Mouse (Mus musculus) mature B cell (primary cell): Measurements from ENCODE around the gene Rusc2.

ENCODE experiments used
- in situ Hi-C: fragments of 300-500 bp; cut with MboI; formaldehyde crosslinking; loops from 2 replicates; pipeline ENCODE4 v1.14.3; 2019

The Rusc2 gene

DNA sequence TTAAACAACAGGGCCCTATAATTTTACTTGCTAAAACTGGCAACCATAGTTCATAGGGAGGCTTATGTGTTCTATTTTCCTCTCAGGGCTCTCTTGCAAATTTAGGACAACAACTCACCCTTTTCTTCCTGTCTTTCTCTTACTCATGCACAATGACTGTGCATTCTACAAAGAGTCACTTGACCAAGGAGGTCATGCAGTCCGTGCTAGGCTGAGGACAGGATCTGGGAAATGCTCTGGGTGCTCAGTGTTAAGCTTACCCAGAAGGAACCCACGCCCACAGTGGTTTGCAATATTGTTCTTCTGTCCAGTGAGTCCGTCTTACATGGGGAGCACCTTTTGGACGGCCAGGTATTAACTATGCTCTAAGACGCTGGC lies 2.3 kb downstream of the Rusc2 start:
- in situ Hi-C loops, result no loop called here

DNA sequence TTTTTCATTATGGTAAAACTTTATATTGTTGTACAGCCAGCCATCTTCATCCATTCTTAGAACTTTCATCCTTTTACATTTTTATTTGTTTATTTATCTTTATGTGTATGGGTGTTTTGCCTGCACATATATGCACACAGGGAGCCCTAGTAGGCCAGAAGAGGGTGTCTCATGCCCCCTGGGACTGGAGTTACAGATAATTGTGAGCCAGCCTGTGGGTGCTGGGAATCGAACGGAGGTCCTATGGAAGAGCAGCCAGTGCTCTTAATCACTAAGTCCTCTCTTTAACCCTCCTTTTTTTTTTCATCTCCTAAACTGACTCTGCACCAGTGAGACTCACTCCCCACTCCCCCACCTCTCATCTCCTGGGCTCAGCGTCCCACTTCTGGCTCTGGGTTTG lies 2.8 kb downstream of the Rusc2 start:
- in situ Hi-C loops, result no loop called here

DNA sequence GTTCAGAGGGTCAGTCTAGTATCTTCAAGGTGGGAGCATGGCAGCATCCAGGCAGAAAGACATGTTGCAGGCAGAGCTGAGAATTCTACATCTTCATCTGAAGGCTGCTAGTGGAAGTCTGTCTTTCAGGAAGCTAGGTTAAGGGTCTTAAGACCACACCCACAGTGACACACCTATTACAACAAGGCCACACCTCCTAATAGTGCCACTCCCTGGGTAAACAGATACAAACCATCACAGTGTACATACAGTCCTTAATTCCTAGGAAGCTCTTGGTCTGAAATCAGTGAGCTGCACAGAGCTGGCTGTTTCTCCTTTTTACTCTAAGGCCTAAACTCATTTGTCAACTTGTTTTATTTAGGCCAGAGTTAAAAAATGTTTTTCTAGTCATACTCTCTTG lies 5.2 kb downstream of the Rusc2 start:
- in situ Hi-C loops, result no loop called here

DNA sequence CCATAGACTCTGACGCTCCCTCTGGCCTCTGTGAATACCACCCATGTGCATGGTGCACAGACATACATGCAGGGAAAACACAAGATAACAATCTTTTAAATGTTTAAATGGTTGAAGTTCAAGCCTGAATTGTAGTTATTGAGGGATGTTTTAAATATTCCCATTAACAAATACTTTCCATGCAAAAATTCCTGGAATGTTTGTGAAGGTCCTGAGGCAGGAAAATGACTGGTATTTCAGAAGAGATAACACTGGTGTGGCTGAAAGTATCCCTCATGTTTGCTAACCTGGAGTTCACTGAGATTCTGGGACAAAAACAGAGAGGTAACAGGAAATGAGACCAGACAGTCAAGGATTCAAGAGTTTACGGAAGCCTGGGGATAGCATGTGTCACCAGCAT lies 7.6 kb downstream of the Rusc2 start:
- in situ Hi-C loops, result no loop called here

DNA sequence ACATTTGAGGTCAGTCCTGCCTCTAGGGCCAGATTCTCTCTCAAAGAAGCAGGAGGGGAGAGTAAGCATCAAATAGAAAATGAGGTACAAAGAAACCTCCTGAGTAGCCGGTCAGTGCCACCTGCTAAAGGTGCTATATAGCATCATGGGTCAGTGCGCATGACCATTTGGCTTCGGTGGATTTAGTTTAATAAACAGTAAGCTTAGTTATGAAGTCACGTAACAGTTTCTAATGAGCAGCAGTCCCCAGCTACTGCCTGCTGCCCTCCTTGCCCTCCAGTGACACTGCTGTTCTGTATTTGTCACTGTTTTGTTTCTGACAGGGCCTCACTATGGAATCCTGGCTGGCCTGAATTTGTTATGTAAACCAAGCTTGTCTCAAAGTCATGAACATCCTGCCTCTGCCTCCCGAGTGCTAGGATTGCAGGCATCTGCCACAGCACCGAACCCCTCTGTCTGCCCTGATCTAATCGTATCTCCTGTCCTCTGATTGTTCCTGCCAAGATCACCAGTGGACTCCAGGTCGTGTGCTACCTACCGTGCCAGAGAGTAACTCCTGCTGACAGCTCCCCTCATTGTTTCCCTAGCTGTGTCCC lies 8.2 kb downstream of the Rusc2 start:
- in situ Hi-C loops, result no loop called here

DNA sequence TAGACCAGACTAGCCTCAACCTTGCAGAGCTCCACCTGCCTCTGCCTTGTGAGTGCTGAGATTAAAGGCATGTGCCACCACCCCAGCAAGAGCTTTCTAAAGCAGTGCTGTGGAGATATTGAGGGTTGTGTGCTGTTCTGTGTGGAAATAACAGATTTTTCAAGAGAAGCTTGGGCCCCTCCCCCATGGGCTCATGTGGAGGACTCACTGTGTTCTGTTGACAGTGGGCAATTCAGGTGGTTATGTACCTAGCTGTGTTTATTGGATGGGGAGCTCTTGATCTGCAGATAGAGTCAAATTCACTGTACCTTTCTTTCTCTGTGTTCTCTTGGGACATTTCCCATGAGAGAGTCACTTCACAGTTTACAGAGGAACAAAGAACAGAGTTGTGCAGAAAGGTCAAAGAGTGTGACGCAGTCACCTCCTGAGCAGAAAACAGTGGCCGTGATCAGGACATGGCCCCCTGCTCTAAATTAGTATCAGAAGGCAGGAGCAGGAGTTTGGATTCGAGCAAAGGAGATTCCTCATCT lies 9.8 kb downstream of the Rusc2 start:
- in situ Hi-C loops, result no loop called here

DNA sequence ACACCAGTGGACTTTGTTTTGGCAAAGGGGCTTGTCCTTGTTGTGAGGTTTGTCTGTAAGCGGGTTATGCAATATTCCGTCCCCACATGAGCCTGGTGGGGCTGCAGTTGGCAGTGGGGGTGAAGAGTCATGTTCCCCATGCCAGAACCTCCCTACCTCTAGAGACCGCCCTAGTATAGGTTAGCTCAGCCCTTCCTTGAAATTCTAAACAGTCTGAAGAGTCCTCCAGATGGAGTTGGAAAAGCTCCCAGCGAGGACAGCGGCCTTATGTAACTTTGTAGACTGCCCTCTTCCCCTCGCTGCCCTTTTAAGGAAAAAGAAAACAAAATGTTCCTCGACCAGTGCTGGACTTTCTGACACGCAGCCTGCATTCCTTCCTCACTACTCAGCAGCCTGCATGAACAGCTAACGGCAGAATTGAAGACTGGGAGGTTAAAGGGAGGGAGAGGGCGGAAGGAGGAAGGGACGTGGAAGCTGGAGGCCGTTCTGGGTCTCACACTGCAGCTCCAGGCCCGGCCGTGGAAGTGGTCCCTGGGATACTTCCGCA lies 12.6 kb downstream of the Rusc2 start:
- in situ Hi-C loops, result no loop called here

DNA sequence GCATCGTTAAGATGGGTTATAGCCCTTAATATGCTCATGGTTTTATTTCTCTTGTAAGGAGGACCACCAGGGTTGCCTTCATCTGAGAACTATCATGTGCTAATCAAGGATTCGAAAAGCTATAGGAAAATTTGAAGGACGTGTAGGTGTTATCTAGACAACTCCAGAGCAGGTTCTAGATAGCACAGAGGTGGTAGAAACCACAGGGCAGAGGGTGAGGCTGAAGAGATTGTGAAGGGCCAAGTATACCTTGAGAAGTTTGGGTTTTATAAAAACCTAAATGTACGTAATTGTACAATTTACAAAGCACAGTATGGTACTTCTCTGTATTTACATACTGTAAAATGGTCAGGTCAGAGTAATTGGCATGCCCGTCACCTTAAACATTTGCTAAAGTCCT lies 13.4 kb downstream of the Rusc2 start:
- in situ Hi-C loops, result no loop called here

DNA sequence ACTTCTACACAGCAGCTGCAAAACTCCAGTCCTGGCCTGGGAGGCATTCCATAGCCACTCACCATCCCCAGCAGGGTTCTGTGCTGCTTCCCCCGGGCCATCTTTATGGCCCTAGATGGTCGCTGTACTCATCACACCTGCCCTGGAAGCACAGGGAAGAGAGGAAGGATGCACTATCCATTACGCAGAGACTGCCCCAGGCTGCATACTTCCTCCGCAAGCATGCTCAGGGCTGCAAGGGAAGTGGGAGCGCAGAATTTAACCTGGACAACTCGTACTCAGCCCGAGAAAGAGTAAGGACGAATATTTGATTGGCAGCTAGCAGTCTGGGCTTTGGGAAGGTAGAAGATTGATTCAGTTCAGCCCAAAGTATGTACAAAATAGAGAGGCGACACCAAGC lies 14.1 kb downstream of the Rusc2 start:
- in situ Hi-C loops, result no loop called here

DNA sequence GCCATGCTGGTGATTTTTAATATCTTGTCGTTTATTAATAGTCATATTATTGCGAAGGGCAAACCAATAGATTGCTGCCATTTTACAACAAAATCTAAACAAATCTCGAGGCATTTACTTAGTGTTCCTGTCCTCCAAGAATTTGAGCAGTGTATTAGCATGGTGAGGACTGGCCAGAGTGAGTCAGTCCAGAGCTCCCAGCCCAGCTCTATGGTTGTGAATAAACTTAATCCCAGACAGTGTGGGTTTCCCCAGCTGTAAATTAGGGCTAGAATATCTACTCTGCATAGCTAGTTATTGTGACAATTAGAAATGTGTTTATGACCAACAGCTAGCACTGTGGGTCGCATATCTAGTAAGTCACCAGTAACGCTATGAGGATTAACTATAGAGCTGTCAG lies 14.6 kb downstream of the Rusc2 start:
- in situ Hi-C loops, result no loop called here

DNA sequence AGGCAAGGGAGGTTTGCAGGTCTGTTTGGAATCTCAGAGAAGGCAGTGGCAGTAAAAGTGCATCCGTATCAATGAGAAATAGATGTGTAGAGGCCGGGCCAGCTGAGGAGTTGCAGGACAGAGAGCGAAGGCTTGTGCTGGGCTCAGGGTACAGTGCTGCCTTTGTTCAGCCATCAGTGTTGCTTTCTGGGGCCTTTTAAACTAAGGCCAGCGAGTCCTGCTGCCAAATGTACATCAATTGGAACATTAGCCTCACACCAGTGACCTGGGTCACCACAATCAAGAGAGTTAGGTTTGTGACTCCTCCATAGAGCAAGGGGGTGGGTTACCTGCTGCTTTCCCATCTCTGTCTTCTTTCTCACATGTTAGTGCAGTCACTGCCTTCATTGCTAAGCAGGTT lies 16.2 kb downstream of the Rusc2 start:
- in situ Hi-C loops, result no loop called here

DNA sequence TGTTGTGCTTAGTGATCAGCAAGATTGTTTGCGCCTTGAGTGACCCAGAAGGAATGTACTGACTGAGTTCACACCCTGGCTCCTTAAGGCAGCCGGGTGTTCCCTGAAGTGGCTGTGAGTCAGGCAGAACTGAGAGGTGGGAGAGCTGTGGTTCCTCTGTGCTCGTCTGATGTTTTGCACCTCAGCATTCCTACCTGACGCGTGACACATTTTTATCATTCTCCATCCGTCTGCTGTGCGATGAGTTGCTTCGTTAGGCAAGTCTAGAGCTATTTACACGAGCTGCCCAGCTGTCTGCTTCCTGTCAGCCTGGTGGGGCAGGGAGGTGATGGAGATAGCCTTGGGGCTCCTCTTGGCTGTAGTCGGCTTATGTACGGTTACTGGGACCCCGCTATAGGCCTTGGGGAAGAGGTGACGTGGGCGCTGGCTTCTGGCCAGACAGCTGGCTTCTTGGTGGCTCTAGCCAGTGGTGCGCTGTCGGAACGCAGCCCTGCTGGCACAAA lies 17.1 kb downstream of the Rusc2 start:
- in situ Hi-C loops, result no loop called here

DNA sequence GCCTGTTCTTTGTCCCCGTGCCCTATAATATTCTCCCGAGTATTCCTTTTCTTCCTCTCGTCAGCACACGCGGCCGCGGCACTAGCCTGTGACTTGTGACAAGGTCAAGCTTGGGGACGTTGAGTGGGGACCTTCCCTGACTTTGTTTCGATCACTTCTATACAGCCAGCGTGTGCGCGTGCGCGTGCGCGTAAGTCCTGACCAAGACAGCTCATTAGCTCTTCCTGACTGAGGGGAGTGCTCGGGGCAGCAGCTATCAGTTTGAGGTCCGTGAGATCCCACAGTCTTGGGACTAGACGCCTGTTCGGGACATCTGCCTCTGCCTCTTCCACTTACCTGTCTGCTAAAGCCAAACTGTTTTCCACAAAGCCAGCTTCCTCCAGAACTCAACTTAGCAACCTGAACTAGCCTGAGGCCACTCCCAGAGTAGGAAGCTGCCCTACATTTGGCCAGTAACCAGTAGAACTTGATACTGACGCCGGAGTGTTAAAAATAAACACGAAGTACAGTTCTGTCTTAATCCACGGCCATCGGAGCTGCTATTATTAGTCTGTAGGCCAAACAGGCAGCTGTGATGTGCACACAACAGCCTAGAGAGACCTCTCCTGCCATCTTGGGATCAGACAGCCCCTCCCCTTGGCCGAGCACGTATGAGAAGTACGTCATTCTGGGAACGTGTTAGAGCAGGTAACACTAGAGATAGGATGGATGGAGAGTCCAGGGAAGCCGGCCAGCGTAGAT lies 17.8 kb downstream of the Rusc2 start:
- in situ Hi-C loops, result loop anchor here (25.0 kb wide), 1 partner anchor 337 kb away; the partner anchor contains the start of gene Unc13b

DNA sequence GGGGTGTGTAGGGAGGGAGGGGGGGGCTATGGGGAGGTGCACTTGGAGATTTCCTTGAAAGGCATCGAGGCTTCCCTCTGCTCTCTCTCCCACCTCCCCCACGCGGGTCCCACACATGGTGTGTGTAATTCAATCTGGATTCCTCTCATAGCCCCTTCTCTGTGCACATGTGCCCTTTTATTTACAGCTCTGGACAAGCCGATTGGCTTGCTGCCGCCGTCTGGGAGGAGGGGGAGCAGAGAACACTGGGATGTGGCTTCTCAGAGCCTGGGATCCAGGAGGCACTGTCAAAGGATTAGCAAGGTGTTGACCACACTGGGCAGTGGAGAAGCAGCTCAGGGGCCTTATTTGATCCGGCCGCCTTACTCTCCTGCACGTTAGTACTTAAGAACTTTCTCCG lies 19.2 kb downstream of the Rusc2 start:
- in situ Hi-C loops, result loop anchor here (25.0 kb wide), 1 partner anchor 339 kb away; the partner anchor contains the start of gene Unc13b

DNA sequence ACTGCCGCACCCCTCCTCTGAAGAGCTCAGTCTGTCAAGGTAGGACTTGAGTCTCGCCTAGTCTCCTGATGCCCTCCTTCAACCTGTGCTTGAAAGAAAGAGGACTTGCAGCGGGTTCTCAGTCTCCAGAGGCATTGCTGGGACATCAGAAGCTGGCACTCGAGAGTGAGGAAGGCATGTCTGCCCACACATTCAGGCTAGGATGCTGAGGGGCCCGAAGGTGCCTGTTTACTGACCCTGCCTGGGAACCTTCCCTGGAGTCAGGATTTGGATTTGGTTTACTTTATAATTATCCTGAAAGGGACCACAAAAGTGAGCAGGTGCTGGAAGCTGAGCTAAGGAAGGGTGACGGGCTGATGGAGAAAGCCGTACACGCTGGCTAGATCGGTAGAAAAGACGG lies 19.7 kb downstream of the Rusc2 start:
- in situ Hi-C loops, result loop anchor here (25.0 kb wide), 1 partner anchor 339 kb away; the partner anchor contains the start of gene Unc13b

DNA sequence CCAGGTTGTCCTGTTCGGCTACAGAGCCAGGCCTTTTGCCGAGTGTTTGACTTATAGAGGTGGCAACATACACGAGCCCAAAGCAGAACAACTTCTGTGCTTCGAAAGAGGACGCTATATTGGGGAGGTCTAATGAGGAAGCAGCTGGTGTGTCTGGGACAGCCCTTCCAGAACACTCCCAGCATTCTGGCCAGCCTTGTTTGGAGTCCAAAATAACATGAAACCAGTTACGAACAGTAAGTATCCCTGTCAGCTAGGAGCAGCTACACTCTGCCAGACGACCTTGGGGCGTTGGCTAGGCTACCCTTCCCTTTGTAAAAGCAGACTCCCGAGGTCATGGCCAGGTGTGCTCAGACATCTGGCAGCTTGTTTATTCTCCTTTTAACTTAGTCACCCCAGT lies 20.4 kb downstream of the Rusc2 start:
- in situ Hi-C loops, result loop anchor here (25.0 kb wide), 1 partner anchor 340 kb away; the partner anchor contains the start of gene Unc13b

DNA sequence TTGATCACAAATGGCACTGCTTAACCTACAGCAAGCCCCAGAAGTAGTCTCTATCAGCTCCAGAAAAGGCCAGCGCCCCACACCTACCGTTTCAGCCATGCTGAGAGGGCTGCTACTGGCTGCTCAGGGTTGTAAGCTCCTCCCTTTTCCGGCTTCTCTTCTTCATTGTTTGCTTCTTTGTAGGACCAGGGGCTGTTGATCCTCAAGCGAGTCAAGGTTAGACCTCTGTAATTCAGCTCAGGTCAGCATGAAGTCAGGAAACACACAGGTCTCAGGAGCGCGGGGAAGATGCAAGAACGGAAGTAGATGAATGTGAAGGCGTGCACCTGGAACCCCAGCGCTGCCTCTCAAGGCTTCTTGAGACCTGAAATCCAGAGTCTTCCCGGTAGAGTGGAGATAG lies 22.9 kb downstream of the Rusc2 start:
- in situ Hi-C loops, result loop anchor here (25.0 kb wide), 1 partner anchor 342 kb away; the partner anchor contains the start of gene Unc13b

DNA sequence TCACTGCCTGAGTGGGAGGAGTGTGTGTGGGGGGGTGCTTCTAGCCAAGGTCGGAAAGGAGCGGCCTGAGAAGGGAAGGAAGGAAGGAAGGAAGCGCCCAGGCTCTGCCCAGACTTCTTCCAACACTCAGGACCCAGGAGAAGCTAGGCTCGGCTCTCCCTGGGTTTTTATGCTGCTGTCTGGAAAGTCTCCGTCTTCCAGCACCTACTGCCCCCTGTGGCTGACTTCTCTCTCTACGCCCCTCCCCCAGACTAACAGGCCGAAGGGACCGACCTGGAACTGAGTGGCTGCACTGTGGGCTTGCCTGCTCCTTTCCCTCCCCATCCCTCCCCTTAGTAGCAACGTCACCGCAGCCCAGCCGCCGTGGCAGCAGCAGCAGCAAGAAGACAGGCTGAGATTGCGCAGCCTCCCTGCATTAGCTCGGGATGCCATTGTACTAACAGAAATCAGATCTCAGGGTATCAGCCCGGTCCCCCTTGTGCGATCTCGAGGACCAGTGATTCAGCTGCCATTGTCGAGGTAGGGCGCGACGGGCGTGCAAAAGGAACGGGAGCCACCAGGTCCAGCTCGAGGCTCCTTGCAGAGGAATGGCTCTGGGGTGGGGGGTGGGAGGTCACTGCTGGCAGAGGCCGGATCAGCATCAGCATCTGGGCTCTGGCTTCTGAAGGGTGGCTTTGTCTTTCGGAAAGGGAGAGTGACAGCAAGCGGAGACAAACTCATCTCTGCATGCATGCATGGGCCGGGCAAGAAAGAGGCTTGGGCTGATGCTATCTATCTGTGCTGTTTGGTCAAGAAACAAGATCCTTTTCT lies 24.6 kb downstream of the Rusc2 start:
- in situ Hi-C loops, result loop anchor here (25.0 kb wide), 1 partner anchor 344 kb away; the partner anchor contains the start of gene Unc13b

DNA sequence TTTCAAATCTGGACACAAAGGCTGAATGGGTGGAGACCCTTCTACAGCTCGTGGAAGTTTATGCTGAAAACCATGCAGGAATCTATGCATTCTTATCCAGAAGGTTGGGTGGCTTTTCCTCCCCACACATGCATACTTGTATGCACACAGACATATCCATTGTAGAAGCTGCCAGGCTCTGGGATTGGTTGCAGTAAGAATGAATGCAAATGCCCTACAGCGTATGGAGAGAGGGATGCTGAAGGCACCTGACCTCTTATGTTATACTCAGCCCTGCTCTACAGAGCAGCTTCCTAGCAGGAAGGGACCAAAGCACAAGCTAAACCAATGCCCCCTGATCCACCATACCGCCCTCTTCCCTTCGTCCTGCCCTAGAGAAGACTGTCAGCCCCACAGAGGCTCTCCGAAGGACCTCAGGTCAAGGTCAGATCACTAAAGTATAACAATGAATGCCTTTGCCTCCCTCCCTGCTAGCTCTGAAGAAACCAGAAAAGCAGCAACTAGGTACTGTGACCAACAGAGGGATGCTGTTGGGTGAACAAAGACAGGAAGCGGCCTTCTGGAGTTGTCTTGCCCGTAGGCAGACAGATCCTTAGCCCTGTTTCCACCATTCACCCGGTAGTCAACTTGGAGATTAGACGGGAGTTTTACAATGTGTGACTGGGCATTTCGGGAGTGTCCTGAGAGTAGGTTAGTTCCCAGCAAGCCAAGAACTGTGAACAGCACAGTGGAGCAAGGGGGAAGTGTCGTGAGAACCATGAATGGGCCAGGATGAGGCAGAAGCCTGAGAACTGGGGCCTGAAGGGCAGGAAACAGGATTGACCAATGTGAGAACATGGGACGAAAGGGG lies 25.5 kb downstream of the Rusc2 start:
- in situ Hi-C loops, result loop anchor here (25.0 kb wide), 1 partner anchor 345 kb away; the partner anchor contains the start of gene Unc13b

DNA sequence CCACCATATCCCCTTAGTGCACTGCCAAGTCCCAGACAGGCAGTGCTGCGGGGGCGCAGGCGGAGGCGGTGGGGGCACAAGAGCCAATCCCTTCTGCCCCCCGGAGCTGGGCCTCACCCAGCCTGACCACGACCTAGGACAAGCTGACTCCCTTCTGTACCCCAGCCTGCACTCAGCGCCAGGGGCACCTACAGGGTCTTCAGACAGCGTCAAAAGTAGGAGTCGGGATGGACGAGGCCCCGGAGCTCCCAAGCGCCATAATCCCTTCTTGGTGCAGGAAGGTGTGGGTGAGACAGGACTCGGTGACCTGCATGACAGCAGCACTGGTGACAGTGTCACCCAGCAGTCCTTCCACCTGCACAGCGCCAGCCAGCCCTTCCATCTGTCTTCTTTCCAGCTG lies 33.0 kb downstream of the Rusc2 start:
- in situ Hi-C loops, result loop anchor here (25.0 kb wide), 1 partner anchor 352 kb away; the partner anchor contains the start of gene Unc13b
